Mouse (Mus musculus) kidney, embryonic 16.5 days (tissue): Measurements from ENCODE around the gene Plb1. TPM values are rescaled to one million over a fixed set of nuclear protein-coding genes. Genes with fewer than 3 reads are reported as not detected.

Source experiments
- ATAC-seq: fragments of 200-750 bp; cut with Nextera tagmentation; 2 replicates; pipeline ENCODE4 v1.8.0; 2017; ENCODE audit warnings: moderate TSS enrichment; ENCODE audit not compliant: low FRiP score, low TSS enrichment
- H3K27ac ChIP-seq: fragments of 300-500 bp; sonication (generic); 2 replicates; pipeline ENCODE4 v1.5.1; 2014; ENCODE audit warnings: low read length
- H3K27me3 ChIP-seq: fragments of 300-500 bp; sonication (generic); 2 replicates; pipeline ENCODE4 v1.6.1; 2014; ENCODE audit warnings: low read length, control low read depth, mixed read lengths; ENCODE audit not compliant: insufficient read depth
- H3K36me3 ChIP-seq: fragments of 300-500 bp; sonication (generic); 2 replicates; pipeline ENCODE4 v1.6.1; 2014; ENCODE audit warnings: low read length, control low read depth, mixed read lengths; ENCODE audit not compliant: insufficient read depth
- H3K4me1 ChIP-seq: fragments of 300-500 bp; sonication (generic); 2 replicates; pipeline ENCODE4 v1.6.1; 2014; ENCODE audit warnings: low read length, control low read depth, mixed read lengths; ENCODE audit not compliant: insufficient read depth
- H3K4me2 ChIP-seq: fragments of 300-500 bp; sonication (generic); replicated peaks from 2 replicates; pipeline ENCODE4 v1.6.1; 2014; ENCODE audit warnings: low read depth, low read length
- H3K4me3 ChIP-seq: fragments of 300-500 bp; sonication (generic); 2 replicates; pipeline ENCODE4 v1.5.1; 2014; ENCODE audit warnings: mild to moderate bottlenecking, low read length
- H3K9ac ChIP-seq: fragments of 300-500 bp; sonication (generic); replicated peaks from 2 replicates; pipeline ENCODE4 v1.6.1; 2014; ENCODE audit warnings: low read length
- H3K9me3 ChIP-seq: fragments of 300-500 bp; sonication (generic); 2 replicates; pipeline ENCODE4 v1.6.1; 2016; ENCODE audit warnings: low read length, control low read depth
- WGBS: fragments of 180-500 bp; shearing (Covaris S2); extraction: QIAGEN DNeasy Blood & Tissue Kit; methylation state at CpG from one replicate; pipeline ENCODE4 v1.1.7; 2014; 5-methylcytosine and 5-hydroxymethylcytosine counted together
- polyA plus RNA-seq: library from polyadenylated mRNA; unstranded; fragments of >200 nt; fragmentation: Nextera tagmentation; extraction: Ambion mirVana; gene quantifications from 2 replicates; pipeline ENCODE4 v1.2.1, GENCODE M21; 2015

Gene Plb1
- polyA plus RNA-seq: 0.05 and 0.06 TPM in 2 replicates

- WGBS: 77% methylated on average over 9 of the region's 9 CpGs
Observed at GRCm38 (mm10) chr5:32232474-32232873, at the start of gene Plb1. Gene Plb1 (plus strand): TSS chr5:32232708.

GRCm38 (mm10) chr5:32182885-32183629 lies 49.5 kb upstream of the Plb1 start:
- H3K4me1 ChIP-seq: no peaks in the 10 kb centered on the region
- ATAC-seq: peak; percentile 49; the same call in 1 of the 2 replicates
- H3K27me3 ChIP-seq: no peaks in the 10 kb centered on the region
- H3K27ac ChIP-seq: no peak overlapping the region
- H3K9ac ChIP-seq: no peak overlapping the region
- H3K9me3 ChIP-seq: no peaks in the 10 kb centered on the region
- H3K36me3 ChIP-seq: no peaks in the 10 kb centered on the region
- H3K4me3 ChIP-seq: no peak overlapping the region
- no peak overlapping the region for H3K4me2 ChIP-seq
- WGBS: 56% methylated on average over 4 of the region's 4 CpGs

More at GRCm38 (mm10) chr5:32232474-32232873, at the start of gene Plb1:
- Histone ChIP-seq H3K36me3 (no peaks in the 10 kb centered on the region), H3K9ac (no peak within 1 kb of the TSS), H3K4me3 (no peak within 1 kb of the TSS), H3K9me3 (no peaks in the 10 kb centered on the region), H3K4me2 (no peak within 1 kb of the TSS), H3K4me1 (no peaks in the 10 kb centered on the region), H3K27ac (no peak within 1 kb of the TSS), H3K27me3 (no peaks in the 10 kb centered on the region)
- no peak for ATAC-seq

DNA sequence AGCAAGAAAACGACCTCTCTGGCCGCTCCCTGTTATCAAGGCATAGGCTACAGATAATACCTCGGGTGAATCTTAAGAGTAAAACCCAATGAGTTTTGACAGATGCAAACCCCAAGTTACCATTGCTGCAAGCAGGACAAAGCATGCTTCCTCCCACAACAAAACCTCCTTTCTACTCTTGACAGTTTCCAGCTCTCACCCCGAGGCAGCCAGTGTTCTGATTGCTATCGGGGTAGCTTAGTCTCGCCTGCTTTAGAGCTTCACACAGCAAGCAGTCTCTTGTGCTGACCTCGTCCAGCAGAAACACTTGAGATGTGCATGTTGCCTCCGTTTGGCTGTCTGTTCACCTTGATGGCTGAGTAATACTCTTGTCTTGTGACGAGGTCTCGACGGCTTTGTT lies 44.8 kb upstream of the Plb1 start:
- no peak overlapping the region for H3K27ac ChIP-seq
- no peaks in the 10 kb centered on the region for H3K36me3 ChIP-seq
- no peak overlapping the region for H3K4me2 ChIP-seq
- no peaks in the 10 kb centered on the region for H3K27me3 ChIP-seq
- no peaks in the 10 kb centered on the region for H3K4me1 ChIP-seq
- no peak overlapping the region for H3K4me3 ChIP-seq
- H3K9ac ChIP-seq: no peak overlapping the region
- ATAC-seq: no peak
- no peaks in the 10 kb centered on the region for H3K9me3 ChIP-seq
- 44% methylated on average over 11 of the region's 11 CpGs for WGBS

- no peak overlapping the region for H3K9ac ChIP-seq
- H3K4me1 ChIP-seq: peaks cover 6% of the 10 kb centered on the region; the same call in 1 of the 2 replicates
- 85% methylated on average over 5 of the region's 5 CpGs for WGBS
- H3K27ac ChIP-seq: no peak overlapping the region
- H3K9me3 ChIP-seq: no peaks in the 10 kb centered on the region
- ATAC-seq: no peak
- H3K4me2 ChIP-seq: no peak overlapping the region
- no peaks in the 10 kb centered on the region for H3K36me3 ChIP-seq
- no peaks in the 10 kb centered on the region for H3K27me3 ChIP-seq
- H3K4me3 ChIP-seq: no peak overlapping the region
Observed at GRCm38 (mm10) chr5:32191259-32191658, 41.2 kb upstream of the Plb1 start.

DNA sequence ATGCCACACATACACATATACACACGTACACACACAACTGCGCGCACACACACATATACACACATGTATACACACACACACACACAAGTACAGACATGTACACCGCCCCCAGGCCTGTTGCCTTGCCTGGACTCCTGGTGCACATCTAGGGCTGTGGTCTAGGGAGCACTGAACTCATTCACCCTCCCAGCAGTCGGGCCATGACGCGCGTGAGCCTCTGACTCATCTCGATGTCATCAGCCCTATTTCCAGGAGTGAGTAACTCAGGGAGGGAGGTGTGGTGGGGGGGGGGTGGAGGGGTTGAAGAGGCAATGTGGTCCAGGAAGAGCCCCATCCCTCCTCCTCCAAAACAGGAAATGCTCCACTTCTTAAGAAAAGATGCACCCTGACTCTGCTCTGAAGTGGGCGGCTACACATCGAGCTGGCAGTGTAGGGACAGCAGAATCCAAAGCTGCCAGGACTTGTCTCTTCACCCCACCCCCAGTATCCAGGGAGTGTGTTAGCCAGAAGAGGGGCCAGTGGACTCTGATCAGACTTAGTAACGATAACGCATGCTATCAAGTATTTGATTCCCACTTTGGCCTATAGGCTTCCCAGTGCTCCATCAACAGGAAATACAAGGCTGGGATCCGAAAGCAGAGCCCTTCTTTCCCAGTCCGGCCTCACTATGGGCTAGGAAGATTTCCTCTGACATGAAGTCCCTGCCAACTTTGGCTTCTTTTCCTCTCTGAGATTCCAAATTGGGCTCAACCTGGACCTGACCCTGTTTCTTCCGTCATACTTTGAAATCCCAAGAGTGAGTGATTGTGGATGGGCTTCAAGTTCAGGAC lies 40.3 kb upstream of the Plb1 start:
- H3K4me1 ChIP-seq: peaks cover 6% of the 10 kb centered on the region; the same call in 1 of the 2 replicates
- no peaks in the 10 kb centered on the region for H3K9me3 ChIP-seq
- no peaks in the 10 kb centered on the region for H3K27me3 ChIP-seq
- no peak overlapping the region for H3K9ac ChIP-seq
- no peak for ATAC-seq
- no peak overlapping the region for H3K4me2 ChIP-seq
- no peak overlapping the region for H3K4me3 ChIP-seq
- 81% methylated on average over 16 of the region's 16 CpGs for WGBS
- no peaks in the 10 kb centered on the region for H3K36me3 ChIP-seq
- H3K27ac ChIP-seq: no peak overlapping the region

DNA sequence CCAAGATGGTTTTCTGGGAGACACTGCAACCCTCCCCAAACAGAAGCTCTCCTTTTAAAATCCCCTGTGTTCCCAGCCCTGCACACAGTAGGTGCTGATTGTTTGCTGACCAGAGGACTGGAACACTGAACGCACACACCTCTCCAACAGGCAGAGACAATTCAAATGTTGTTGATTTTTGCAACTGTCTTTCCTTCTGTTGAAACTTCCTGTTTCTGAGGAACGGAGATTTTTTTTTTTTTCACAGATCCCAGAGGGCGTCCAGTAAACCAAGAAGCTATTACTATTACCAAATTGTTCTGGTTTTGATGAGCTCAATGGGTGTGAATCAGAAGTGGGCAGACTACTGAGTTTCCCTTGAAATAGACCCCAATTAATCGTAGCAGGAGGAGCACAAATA lies 38.3 kb upstream of the Plb1 start:
- no peaks in the 10 kb centered on the region for H3K27me3 ChIP-seq
- no peak for ATAC-seq
- 66% methylated on average over 4 of the region's 4 CpGs for WGBS

DNA sequence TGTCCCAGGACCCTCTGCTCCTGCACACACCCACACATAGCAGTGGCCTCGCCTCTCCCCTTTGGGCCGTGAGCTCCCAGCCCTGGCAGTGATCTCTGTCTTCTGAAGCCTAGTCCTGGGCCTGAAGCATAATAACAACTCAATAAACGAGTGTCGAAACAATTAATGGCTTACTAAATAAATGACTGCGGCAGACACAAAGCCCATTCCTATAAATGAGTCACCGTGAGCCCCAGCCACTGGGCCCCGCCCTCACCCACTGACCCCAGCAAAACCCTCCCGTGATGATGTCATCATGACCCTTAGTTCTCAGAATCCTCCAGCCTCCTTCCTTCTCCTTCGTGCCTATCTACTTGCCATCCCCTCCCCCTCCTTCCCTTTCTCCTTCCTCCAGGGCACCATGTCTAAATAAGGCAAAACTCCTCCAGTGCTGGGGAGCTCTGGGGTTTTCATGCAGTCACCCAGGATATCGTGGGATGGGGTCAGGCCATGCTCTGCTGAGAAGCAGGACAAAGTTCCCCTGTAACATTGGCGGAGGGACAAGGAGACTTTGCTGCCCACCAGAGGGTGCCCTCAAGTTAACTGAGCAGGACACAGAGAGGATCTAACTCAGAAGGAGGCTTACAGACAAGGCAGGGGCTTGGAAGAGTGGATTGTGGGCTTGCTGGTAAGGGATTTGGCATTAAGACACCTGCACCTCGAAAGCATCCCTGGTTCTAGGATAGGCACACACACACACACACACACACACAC lies 36.5 kb upstream of the Plb1 start:
- no peaks in the 10 kb centered on the region for H3K27me3 ChIP-seq
- H3K9ac ChIP-seq: no peak overlapping the region
- peaks cover 6% of the 10 kb centered on the region; the same call in 1 of the 2 replicates for H3K4me1 ChIP-seq
- H3K4me3 ChIP-seq: no peak overlapping the region
- no peaks in the 10 kb centered on the region for H3K36me3 ChIP-seq
- peak overlapping the region; percentile 36; the same call in 1 of the 2 replicates for H3K27ac ChIP-seq
- no peaks in the 10 kb centered on the region for H3K9me3 ChIP-seq
- WGBS: 42% methylated on average over 12 of the region's 12 CpGs
- no peak overlapping the region for H3K4me2 ChIP-seq
- ATAC-seq: peak; percentile 40; the same call in 1 of the 2 replicates

More for the DNA sequence above, 38.3 kb upstream of the Plb1 start:
- no peak overlapping the region for H3K4me3 ChIP-seq
- no peak overlapping the region for H3K27ac ChIP-seq
- no peak overlapping the region for H3K4me2 ChIP-seq
- H3K4me1 ChIP-seq: peaks cover 6% of the 10 kb centered on the region; the same call in 1 of the 2 replicates
- no peaks in the 10 kb centered on the region for H3K9me3 ChIP-seq
- no peak overlapping the region for H3K9ac ChIP-seq
- H3K36me3 ChIP-seq: no peaks in the 10 kb centered on the region

DNA sequence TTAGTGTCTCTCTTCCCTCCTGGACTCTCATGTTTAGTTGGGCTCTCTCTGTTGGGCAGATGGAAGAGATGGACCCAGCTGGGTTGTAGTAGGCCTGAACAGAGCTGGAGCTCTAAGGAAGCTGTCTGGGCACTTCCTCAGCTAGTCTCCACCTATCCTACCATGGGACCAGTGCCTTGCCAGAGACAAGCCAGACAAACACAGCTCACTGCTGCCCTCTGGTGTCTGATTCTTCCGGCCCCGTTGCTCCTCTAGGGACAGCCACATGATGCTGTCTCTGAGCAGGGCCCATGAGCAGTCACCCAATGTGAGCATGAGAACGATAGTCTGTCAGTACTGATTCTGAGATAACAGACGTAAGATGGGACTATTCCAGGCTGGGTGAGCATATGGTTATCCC lies 34.8 kb upstream of the Plb1 start:
- Histone ChIP-seq H3K36me3 (no peaks in the 10 kb centered on the region), H3K4me1 (peaks cover 6% of the 10 kb centered on the region; the same call in 1 of the 2 replicates), H3K4me2 (no peak overlapping the region), H3K27ac (no peak overlapping the region), H3K9ac (no peak overlapping the region), H3K27me3 (no peaks in the 10 kb centered on the region), H3K4me3 (no peak overlapping the region), H3K9me3 (no peaks in the 10 kb centered on the region)
- ATAC-seq: peak; percentile 89
- WGBS: 8% methylated on average over 4 of the region's 4 CpGs

DNA sequence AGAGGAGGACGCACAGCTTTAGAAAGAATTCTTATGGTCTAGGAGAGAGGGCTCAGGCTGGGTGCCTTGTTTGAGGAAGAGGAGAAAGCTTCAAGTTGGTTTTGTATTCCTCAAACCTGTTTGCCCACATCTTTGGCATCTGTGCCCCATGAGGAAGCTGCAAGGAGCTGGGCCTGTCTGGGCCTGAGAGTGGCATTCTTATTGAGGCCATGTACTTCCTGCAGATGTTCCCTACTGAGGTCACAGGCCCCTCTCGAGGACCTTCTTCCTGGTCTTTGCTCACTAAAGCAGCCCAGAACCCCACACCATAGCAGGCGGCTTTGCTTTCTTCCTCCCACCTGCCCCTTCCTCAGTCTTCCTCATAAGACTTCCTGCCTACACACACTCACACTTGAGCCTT lies 33.4 kb upstream of the Plb1 start:
- Histone ChIP-seq H3K9me3 (no peaks in the 10 kb centered on the region), H3K27me3 (no peaks in the 10 kb centered on the region), H3K9ac (no peak overlapping the region), H3K4me3 (no peak overlapping the region), H3K4me1 (peaks cover 6% of the 10 kb centered on the region; the same call in 1 of the 2 replicates), H3K27ac (no peak overlapping the region), H3K36me3 (no peaks in the 10 kb centered on the region), H3K4me2 (no peak overlapping the region)
- WGBS: 75% methylated on average over 3 of the region's 3 CpGs
- no peak for ATAC-seq
